Mouse (Mus musculus) heart, postnatal 0 days (tissue): ENCODE measurements around the gene Il17c.

Experiments
- CTCF ChIP-seq: IDR thresholded peaks from 2 replicates; pipeline ENCODE4 v1.5.1; 2016; ENCODE audit warnings: antibody characterized with exemption, control low read depth, low read depth
- EP300 ChIP-seq: IDR thresholded peaks from 2 replicates; pipeline ENCODE4 v1.6.1; 2016; ENCODE audit warnings: antibody characterized with exemption, low read depth

DNA sequence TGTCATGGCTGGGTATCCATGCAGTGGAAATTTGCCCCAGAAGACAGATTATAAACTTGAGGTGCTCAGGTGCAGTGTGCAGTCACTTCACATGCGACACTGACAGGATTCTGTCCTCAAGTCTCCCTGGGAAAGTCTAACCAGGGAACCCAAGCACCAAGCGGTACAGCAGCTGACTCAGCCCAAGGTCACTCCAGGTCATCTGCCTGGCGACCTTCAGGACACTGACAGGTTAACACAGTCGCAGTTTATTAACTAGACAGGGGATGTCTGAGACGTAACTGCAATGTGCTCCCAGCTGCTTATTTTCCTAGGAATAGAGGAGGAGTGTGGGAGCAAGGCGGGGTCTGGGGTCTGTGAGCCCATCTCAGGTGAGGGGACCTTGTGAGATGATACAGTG, 47.6 kb downstream of the Il17c start:
- no peak for TF ChIP-seq CTCF
- no peak for TF ChIP-seq EP300
